Mouse (Mus musculus): ENCODE data around the gene Slc30a7. TPM values are rescaled to one million over a fixed set of nuclear protein-coding genes. Genes with fewer than 3 reads are reported as not detected.

Gene Slc30a7
- polyA plus RNA-seq, 1 experiment from 2014 or later: 34.3 TPM

DNA sequence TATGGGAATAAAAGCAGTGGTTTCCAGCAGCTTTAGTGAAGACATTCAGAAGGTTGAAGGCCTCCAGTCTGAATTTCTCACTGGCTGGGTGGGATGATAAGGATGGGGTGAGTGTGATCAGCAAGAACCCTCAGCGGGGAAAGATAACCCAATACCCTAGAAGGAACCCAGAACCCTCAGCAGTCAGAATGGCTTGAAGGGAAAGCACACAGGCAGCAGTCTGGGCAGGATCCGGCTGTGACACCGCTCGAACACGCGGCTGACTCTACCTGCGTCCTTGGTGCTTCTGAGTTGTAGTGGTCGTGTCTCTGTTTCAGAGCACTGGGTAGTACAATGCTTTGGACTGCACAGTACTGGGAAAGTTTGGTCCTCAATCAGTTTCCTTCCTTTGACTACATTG is 60.9 kb downstream of the Slc30a7 start:
- no peak overlapping the region for H3K9ac ChIP-seq (ENCODE audit: low read depth, low read length)
- ATAC-seq (ENCODE audit: low read depth) (no peak), DNase-seq (ENCODE audit: low spot score) (no peak)
- H3K27me3 ChIP-seq (replicated peaks; ENCODE audit: control insufficient read depth, insufficient read depth, low read length): no peaks in the 10 kb centered on the region
- no peak overlapping the region for H3K27ac ChIP-seq (replicated peaks; ENCODE audit: low read depth, low read length)
- H3K4me1 ChIP-seq (ENCODE audit: control insufficient read depth, insufficient read depth, low read length): no peaks in the 10 kb centered on the region
- WGBS: 95% methylated on average over 8 of the region's 8 CpGs
- no peak overlapping the region for H3K4me2 ChIP-seq (ENCODE audit: low read depth, low read length)
- H3K9me3 ChIP-seq (ENCODE audit: control insufficient read depth, low read length): no peaks in the 10 kb centered on the region
- no peak overlapping the region for H3K4me3 ChIP-seq (ENCODE audit: low read depth, low read length)
- peaks cover 58% of the 10 kb centered on the region for H3K36me3 ChIP-seq (ENCODE audit: control insufficient read depth, insufficient read depth, low read length)

- ATAC-seq (ENCODE audit: low read depth) (no peak), DNase-seq (ENCODE audit: low spot score) (no peak)
- Histone ChIP-seq H3K9me3 (ENCODE audit: control insufficient read depth, low read length) (no peaks in the 10 kb centered on the region), H3K36me3 (ENCODE audit: control insufficient read depth, insufficient read depth, low read length) (peaks cover 51% of the 10 kb centered on the region), H3K4me3 (ENCODE audit: low read depth, low read length) (no peak overlapping the region), H3K27me3 (replicated peaks; ENCODE audit: control insufficient read depth, insufficient read depth, low read length) (no peaks in the 10 kb centered on the region), H3K27ac (replicated peaks; ENCODE audit: low read depth, low read length) (no peak overlapping the region), H3K4me2 (ENCODE audit: low read depth, low read length) (no peak overlapping the region), H3K9ac (ENCODE audit: low read depth, low read length) (no peak overlapping the region), H3K4me1 (ENCODE audit: control insufficient read depth, insufficient read depth, low read length) (no peaks in the 10 kb centered on the region)
- 93% methylated on average over 6 of the region's 6 CpGs for WGBS
These were observed 62.8 kb downstream of the Slc30a7 start for GRCm38 (mm10) chr3:115944376-115944775.

DNA sequence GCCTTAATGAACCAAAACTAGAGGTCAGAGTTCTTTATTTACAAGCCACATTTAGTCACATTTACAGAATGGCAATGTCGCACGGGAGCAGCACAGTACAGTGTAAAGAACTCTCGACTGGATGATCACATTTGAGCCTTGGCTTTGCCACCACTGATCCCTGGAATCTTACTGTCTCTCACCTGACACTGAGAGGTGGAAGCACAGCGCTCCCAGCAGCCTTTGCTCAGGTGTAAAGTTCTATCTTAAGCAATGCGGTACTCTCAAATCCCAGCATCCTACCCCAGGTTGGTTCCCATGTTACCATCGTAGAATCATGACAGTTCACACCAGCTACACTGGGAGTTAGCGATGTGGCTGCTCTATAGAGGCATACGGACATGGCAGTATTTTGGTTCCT is 65.7 kb downstream of the Slc30a7 start:
- DNase-seq (ENCODE audit: low spot score) (no peak), ATAC-seq (ENCODE audit: low read depth) (no peak)
- H3K4me2 ChIP-seq (ENCODE audit: low read depth, low read length): no peak overlapping the region
- H3K9me3 ChIP-seq (ENCODE audit: control insufficient read depth, low read length): no peaks in the 10 kb centered on the region
- no peak overlapping the region for H3K27ac ChIP-seq (replicated peaks; ENCODE audit: low read depth, low read length)
- peaks cover 48% of the 10 kb centered on the region for H3K36me3 ChIP-seq (ENCODE audit: control insufficient read depth, insufficient read depth, low read length)
- H3K27me3 ChIP-seq (replicated peaks; ENCODE audit: control insufficient read depth, insufficient read depth, low read length): no peaks in the 10 kb centered on the region
- no peaks in the 10 kb centered on the region for H3K4me1 ChIP-seq (ENCODE audit: control insufficient read depth, insufficient read depth, low read length)
- 92% methylated on average over 8 of the region's 8 CpGs for WGBS
- H3K9ac ChIP-seq (ENCODE audit: low read depth, low read length): no peak overlapping the region
- no peak overlapping the region for H3K4me3 ChIP-seq (ENCODE audit: low read depth, low read length)

DNA sequence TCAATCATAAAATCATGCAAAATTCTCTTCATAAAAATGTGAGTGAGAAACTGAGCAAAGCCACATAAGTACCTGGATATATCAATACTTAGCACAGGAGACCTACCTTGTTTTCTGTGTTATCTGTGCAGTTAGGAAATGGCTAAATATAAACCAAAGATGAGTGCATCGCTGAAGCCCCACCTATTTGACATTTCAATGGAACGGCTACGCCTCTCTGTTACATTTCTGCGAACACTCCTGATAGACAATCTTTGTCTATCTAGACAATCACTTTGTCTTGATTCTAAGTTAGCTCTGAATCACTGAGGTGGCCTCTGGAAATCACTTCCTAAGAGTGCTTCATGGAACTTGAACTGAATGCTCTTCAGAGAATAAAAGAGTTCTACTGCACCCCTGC is 66.7 kb downstream of the Slc30a7 start:
- Histone ChIP-seq H3K4me3 (ENCODE audit: low read depth, low read length) (no peak overlapping the region), H3K36me3 (ENCODE audit: control insufficient read depth, insufficient read depth, low read length) (peaks cover 41% of the 10 kb centered on the region), H3K27ac (replicated peaks; ENCODE audit: low read depth, low read length) (no peak overlapping the region), H3K4me2 (ENCODE audit: low read depth, low read length) (no peak overlapping the region), H3K4me1 (ENCODE audit: control insufficient read depth, insufficient read depth, low read length) (no peaks in the 10 kb centered on the region), H3K9me3 (ENCODE audit: control insufficient read depth, low read length) (no peaks in the 10 kb centered on the region), H3K9ac (ENCODE audit: low read depth, low read length) (no peak overlapping the region), H3K27me3 (replicated peaks; ENCODE audit: control insufficient read depth, insufficient read depth, low read length) (no peaks in the 10 kb centered on the region)
- ATAC-seq (ENCODE audit: low read depth): no peak
- no peak for DNase-seq (ENCODE audit: low spot score)
- 97% methylated on average over 4 of the region's 4 CpGs for WGBS

GRCm38 (mm10) chr3:115937807-115938206 is 69.4 kb downstream of the Slc30a7 start:
- ATAC-seq (ENCODE audit: low read depth) (no peak), DNase-seq (ENCODE audit: low spot score) (no peak)
- Histone ChIP-seq H3K27me3 (replicated peaks; ENCODE audit: control insufficient read depth, insufficient read depth, low read length) (no peaks in the 10 kb centered on the region), H3K27ac (replicated peaks; ENCODE audit: low read depth, low read length) (no peak overlapping the region), H3K9ac (ENCODE audit: low read depth, low read length) (no peak overlapping the region), H3K4me1 (ENCODE audit: control insufficient read depth, insufficient read depth, low read length) (no peaks in the 10 kb centered on the region), H3K9me3 (ENCODE audit: control insufficient read depth, low read length) (no peaks in the 10 kb centered on the region), H3K4me2 (ENCODE audit: low read depth, low read length) (no peak overlapping the region), H3K4me3 (ENCODE audit: low read depth, low read length) (no peak overlapping the region), H3K36me3 (ENCODE audit: control insufficient read depth, insufficient read depth, low read length) (peaks cover 22% of the 10 kb centered on the region)
- WGBS: 91% methylated on average over 10 of the region's 10 CpGs

- DNase-seq (ENCODE audit: low spot score) (no peak), ATAC-seq (ENCODE audit: low read depth) (no peak)
- Histone ChIP-seq H3K27me3 (replicated peaks; ENCODE audit: control insufficient read depth, insufficient read depth, low read length) (no peaks in the 10 kb centered on the region), H3K4me3 (ENCODE audit: low read depth, low read length) (no peak overlapping the region), H3K4me2 (ENCODE audit: low read depth, low read length) (no peak overlapping the region), H3K27ac (replicated peaks; ENCODE audit: low read depth, low read length) (no peak overlapping the region), H3K4me1 (ENCODE audit: control insufficient read depth, insufficient read depth, low read length) (no peaks in the 10 kb centered on the region), H3K36me3 (ENCODE audit: control insufficient read depth, insufficient read depth, low read length) (peaks cover 15% of the 10 kb centered on the region), H3K9me3 (ENCODE audit: control insufficient read depth, low read length) (no peaks in the 10 kb centered on the region), H3K9ac (ENCODE audit: low read depth, low read length) (no peak overlapping the region)
- 56% methylated on average over 4 of the region's 4 CpGs for WGBS
These were observed 70.2 kb downstream of the Slc30a7 start for GRCm38 (mm10) chr3:115936734-115937599.

DNA sequence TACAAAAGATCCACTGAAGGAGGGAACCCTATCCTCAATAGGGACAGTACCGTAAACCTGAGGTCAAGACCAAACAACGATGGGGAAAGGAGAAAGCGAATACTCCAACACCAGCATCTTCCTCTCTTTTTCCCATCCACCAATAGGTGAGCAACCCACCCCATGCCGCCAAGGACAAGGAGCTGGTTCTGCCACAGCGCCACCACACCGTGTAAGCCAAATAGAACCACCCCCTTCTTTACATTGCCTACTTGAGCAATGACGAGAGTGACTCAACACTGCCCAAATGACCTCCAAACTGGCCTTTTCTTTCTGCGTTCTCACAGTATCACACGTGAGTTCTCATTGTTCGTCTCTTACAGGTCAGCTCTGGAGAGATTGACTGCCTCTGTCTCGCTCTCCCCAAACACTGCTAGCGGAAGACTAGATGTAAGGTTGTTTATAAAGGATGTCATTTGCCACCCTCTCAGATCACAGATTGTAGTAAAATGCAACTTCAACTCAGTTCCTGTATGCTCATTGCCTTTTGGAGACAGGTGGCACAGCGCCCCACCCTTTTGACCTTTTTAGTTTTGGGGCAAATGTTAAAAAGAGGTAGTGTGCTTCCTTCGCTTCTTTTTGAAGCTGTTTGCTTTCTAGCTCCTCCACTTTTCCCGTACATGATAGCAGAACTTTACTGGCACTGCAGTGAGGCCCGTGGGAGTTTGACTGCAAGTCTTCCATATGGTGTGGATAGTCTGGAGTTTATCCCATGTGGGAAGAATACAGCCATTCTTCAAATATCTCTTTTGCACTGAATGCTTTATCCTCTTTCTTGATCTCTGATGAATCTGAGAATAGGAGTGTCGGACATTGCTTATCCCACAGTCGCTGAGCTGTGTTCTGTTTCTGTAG is 73.7 kb downstream of the Slc30a7 start:
- H3K4me2 ChIP-seq (ENCODE audit: low read depth, low read length): no peak overlapping the region
- no peak for DNase-seq (ENCODE audit: low spot score)
- no peak for ATAC-seq (ENCODE audit: low read depth)
- H3K9ac ChIP-seq (ENCODE audit: low read depth, low read length): no peak overlapping the region
- H3K36me3 ChIP-seq (ENCODE audit: control insufficient read depth, insufficient read depth, low read length): peaks cover 8% of the 10 kb centered on the region; the same call in 1 of the 2 replicates
- no peaks in the 10 kb centered on the region for H3K4me1 ChIP-seq (ENCODE audit: control insufficient read depth, insufficient read depth, low read length)
- no peak overlapping the region for H3K4me3 ChIP-seq (ENCODE audit: low read depth, low read length)
- H3K9me3 ChIP-seq (ENCODE audit: control insufficient read depth, low read length): no peaks in the 10 kb centered on the region
- H3K27me3 ChIP-seq (replicated peaks; ENCODE audit: control insufficient read depth, insufficient read depth, low read length): no peaks in the 10 kb centered on the region
- H3K27ac ChIP-seq (replicated peaks; ENCODE audit: low read depth, low read length): no peak overlapping the region
- 87% methylated on average over 18 of the region's 18 CpGs for WGBS

- 85% methylated on average over 6 of the region's 6 CpGs for WGBS
- Histone ChIP-seq H3K4me1 (ENCODE audit: control insufficient read depth, insufficient read depth, low read length) (no peaks in the 10 kb centered on the region), H3K27me3 (replicated peaks; ENCODE audit: control insufficient read depth, insufficient read depth, low read length) (no peaks in the 10 kb centered on the region), H3K9me3 (ENCODE audit: control insufficient read depth, low read length) (no peaks in the 10 kb centered on the region), H3K27ac (replicated peaks; ENCODE audit: low read depth, low read length) (no peak overlapping the region), H3K9ac (ENCODE audit: low read depth, low read length) (no peak overlapping the region), H3K4me3 (ENCODE audit: low read depth, low read length) (no peak overlapping the region), H3K36me3 (ENCODE audit: control insufficient read depth, insufficient read depth, low read length) (peaks cover 16% of the 10 kb centered on the region; the same call in 1 of the 2 replicates), H3K4me2 (ENCODE audit: low read depth, low read length) (no peak overlapping the region)
- ATAC-seq (ENCODE audit: low read depth) (no peak), DNase-seq (ENCODE audit: low spot score) (no peak)
These were observed 75.5 kb downstream of the Slc30a7 start for GRCm38 (mm10) chr3:115931701-115932100.

All from embryonic facial prominence, embryonic 14.5 days (tissue).